ENCODE assay signal across 11 mouse cellular contexts in genomic region chr19:47152062-47152369, GRCm38 (mm10). TPM values are rescaled to one million over a fixed set of nuclear protein-coding genes. Genes with fewer than 3 reads are reported as not detected.
DNase-seq lines count a peak whose midpoint lies in the region; ATAC-seq and TF ChIP-seq lines count a peak whose summit lies in the region.
"Had no signal": no experiment of that assay in that cellular context is flagged by ENCODE, and none has a peak within 500 bp of the region (broad histone marks: within the 10 kb centered on the region; RNA-seq: fewer than 3 reads in every experiment).

No protein-coding gene starts in this region.

- peak overlapping the region; percentile 55 for H3K9ac ChIP-seq in forebrain, embryonic 11.5 days (ENCODE audit: low read length)
- H3K9ac ChIP-seq in intestine, embryonic 15.5 days, result no peak overlapping the region
- H3K9ac ChIP-seq in neural tube, embryonic 13.5 days, result peak overlapping the region; percentile 66; the same call in 1 of the 2 replicates

- H3K4me1 ChIP-seq in forebrain, embryonic 11.5 days (replicated peaks; ENCODE audit: control insufficient read depth, insufficient read depth, low read length), result peaks cover 2% of the 10 kb centered on the region; the same call in 1 of the 2 replicates
- no peaks in the 10 kb centered on the region for H3K4me1 ChIP-seq in intestine, embryonic 15.5 days (replicated peaks)
- H3K4me1 ChIP-seq in neural tube, embryonic 13.5 days (replicated peaks), result peaks cover 8% of the 10 kb centered on the region; the same call in 1 of the 2 replicates
- 0 out of 2 replicates have a peak, but pooled peaks cover 3% of the 10 kb centered on the region for H3K4me1 ChIP-seq in thymus, adult 2 months (replicated peaks; ENCODE audit: control insufficient read depth, insufficient read depth, low read length)

- H3K36me3 ChIP-seq in forebrain, embryonic 11.5 days (ENCODE audit: control insufficient read depth, insufficient read depth, low read length), result no peaks in the 10 kb centered on the region
- no peaks in the 10 kb centered on the region for H3K36me3 ChIP-seq in intestine, embryonic 15.5 days
- no peaks in the 10 kb centered on the region for H3K36me3 ChIP-seq in neural tube, embryonic 13.5 days
- no peaks in the 10 kb centered on the region for H3K36me3 ChIP-seq in thymus, adult 2 months (ENCODE audit: control insufficient read depth, insufficient read depth, low read length)

- no peak for ATAC-seq in forebrain, embryonic 11.5 days (replicated peaks; ENCODE audit: low FRiP score)
- no peak for ATAC-seq in intestine, embryonic 15.5 days
- ATAC-seq in neural tube, embryonic 13.5 days (ENCODE audit: low read depth), result peak; percentile 62; the same call in 1 of the 2 replicates

- TF ChIP-seq CTCF in layer of hippocampus, adult 2 months (conservative IDR thresholded peaks at IDR 0.05), result no peak; the same call in 1 of the 2 replicates
- TF ChIP-seq CTCF in thymus, adult 2 months (IDR thresholded peaks at IDR 0.05; ENCODE audit: borderline replicate concordance, control insufficient read depth, extremely low read depth, insufficient read depth, low read length, poor library complexity), result no peak

- H3K4me2 ChIP-seq in forebrain, embryonic 11.5 days (ENCODE audit: low read depth, low read length, severe bottlenecking), result peak overlapping the region; percentile 58
- peak overlapping the region; percentile 65 for H3K4me2 ChIP-seq in intestine, embryonic 15.5 days (replicated peaks)
- H3K4me2 ChIP-seq in neural tube, embryonic 13.5 days, result peak overlapping the region; percentile 60

- peak overlapping the region; percentile 46; the same call in 1 of the 2 replicates for H3K4me3 ChIP-seq in layer of hippocampus, adult 2 months
- H3K4me3 ChIP-seq in forebrain, embryonic 11.5 days (ENCODE audit: low read depth, low read length), result peak overlapping the region; percentile 21; the same call in 1 of the 2 replicates
- peak overlapping the region; percentile 28 for H3K4me3 ChIP-seq in intestine, embryonic 15.5 days (replicated peaks)
- peak overlapping the region; percentile 38 for H3K4me3 ChIP-seq in neural tube, embryonic 13.5 days
- H3K4me3 ChIP-seq in thymus, adult 2 months (ENCODE audit: control insufficient read depth, insufficient read depth, low read length), result no peak overlapping the region

- H3K9me3 ChIP-seq in forebrain, embryonic 11.5 days (ENCODE audit: control insufficient read depth, low read length), result no peaks in the 10 kb centered on the region
- no peaks in the 10 kb centered on the region for H3K9me3 ChIP-seq in intestine, embryonic 15.5 days
- no peaks in the 10 kb centered on the region for H3K9me3 ChIP-seq in neural tube, embryonic 13.5 days

- 62% methylated on average over 12 of the region's 12 CpGs for WGBS in forebrain, embryonic 11.5 days
- whole genome bisulfite sequencing in intestine, embryonic 15.5 days, result 71% methylated on average over 12 of the region's 12 CpGs
- 63% methylated on average over 12 of the region's 12 CpGs for WGBS in neural tube, embryonic 13.5 days
- 82% methylated on average over 12 of the region's 12 CpGs for WGBS in thymus, adult 2 months

- no peak for DNase-seq in layer of hippocampus, adult 2 months (ENCODE audit: low spot score in 2 of 2)
- no peak for DNase-seq in layer of hippocampus, postnatal 14 days (ENCODE audit: low spot score in 2 of 2)
- no peak for DNase-seq in forebrain, embryonic 11.5 days (ENCODE audit: low spot score)
- no peak for DNase-seq in left cerebral cortex, postnatal 25 days (ENCODE audit: low spot score in 2 of 2)
- DNase-seq in adrenal gland, postnatal 10 days, result no peak
- DNase-seq in thymus, adult 2 months, result no peak
- DNase-seq: spleen, adult 18-20 months had no signal

- H3K27ac ChIP-seq in layer of hippocampus, adult 2 months, result peak overlapping the region; percentile 46; the same call in 1 of the 2 replicates
- H3K27ac ChIP-seq in forebrain, embryonic 11.5 days (ENCODE audit: low read depth, low read length), result no peak overlapping the region
- H3K27ac ChIP-seq in intestine, embryonic 15.5 days, result no peak overlapping the region
- no peak overlapping the region for H3K27ac ChIP-seq in neural tube, embryonic 13.5 days (replicated peaks)
- H3K27ac ChIP-seq in thymus, adult 2 months (ENCODE audit: control insufficient read depth, insufficient read depth, low read length), result no peak overlapping the region

- H3K27me3 ChIP-seq in forebrain, embryonic 11.5 days (ENCODE audit: control insufficient read depth, insufficient read depth, low read length), result no peaks in the 10 kb centered on the region; the same call in 1 of the 2 replicates
- peaks cover 9% of the 10 kb centered on the region; the same call in 1 of the 2 replicates for H3K27me3 ChIP-seq in intestine, embryonic 15.5 days (replicated peaks)
- H3K27me3 ChIP-seq in neural tube, embryonic 13.5 days, result peaks cover 19% of the 10 kb centered on the region; the same call in 1 of the 2 replicates
- no peaks in the 10 kb centered on the region; the same call in 1 of the 2 replicates for H3K27me3 ChIP-seq in thymus, adult 2 months (ENCODE audit: control insufficient read depth, insufficient read depth, low read length)

- intact Hi-C loops in left cerebral cortex, postnatal 25 days (cut with DNase I), result no loop called here

- no peak for TF ChIP-seq POLR2A in thymus, adult 2 months (IDR thresholded peaks at IDR 0.05; ENCODE audit: control insufficient read depth, extremely low read depth, insufficient read depth, low read length, poor library complexity)

RNA-seq across cellular contexts. Expression of gene Calhm3, which starts 5.5 kb away (rescaled TPM):
- not detected for total RNA-seq in layer of hippocampus, adult 2 months (2021)
- not detected for total RNA-seq in layer of hippocampus, postnatal 14 days (2021)
- polyA plus RNA-seq in forebrain, embryonic 11.5 days (2014; fragmentation: Nextera tagmentation; extraction: Ambion mirVana), result not detected in 2 replicates
- polyA plus RNA-seq in intestine, embryonic 15.5 days (2015; fragmentation: Nextera tagmentation; extraction: Ambion mirVana), result 0.21 and 0.23 TPM in 2 replicates
- not detected in 2 replicates for polyA plus RNA-seq in neural tube, embryonic 13.5 days (2015; fragmentation: Nextera tagmentation; extraction: Ambion mirVana)
- not detected for total RNA-seq in left cerebral cortex, postnatal 25 days (2021)
- not detected for total RNA-seq in adrenal gland, postnatal 10 days (2021)
- polyA plus RNA-seq in thymus, adult 2 months (2012; rRNA removed), result 0.45 and 1.1 TPM in 2 replicates
- total RNA-seq: MEL had no signal
- polyA plus RNA-seq: large intestine, adult 2 months had no signal

RNA-seq across cellular contexts. Expression of gene Calhm1, which starts 8.0 kb away (rescaled TPM):
- not detected for total RNA-seq in layer of hippocampus, adult 2 months (2021)
- not detected for total RNA-seq in layer of hippocampus, postnatal 14 days (2021)
- not detected in 2 replicates for polyA plus RNA-seq in forebrain, embryonic 11.5 days (2014; fragmentation: Nextera tagmentation; extraction: Ambion mirVana)
- polyA plus RNA-seq in intestine, embryonic 15.5 days (2015; fragmentation: Nextera tagmentation; extraction: Ambion mirVana), result not detected in 2 replicates
- polyA plus RNA-seq in neural tube, embryonic 13.5 days (2015; fragmentation: Nextera tagmentation; extraction: Ambion mirVana), result not detected in 2 replicates
- not detected for total RNA-seq in left cerebral cortex, postnatal 25 days (2021)
- not detected for total RNA-seq in adrenal gland, postnatal 10 days (2021)
- 0.13 TPM in 1 of 2 replicates, not detected in the other for polyA plus RNA-seq in thymus, adult 2 months (2012; rRNA removed)
- total RNA-seq: MEL had no signal
- polyA plus RNA-seq: large intestine, adult 2 months had no signal

RNA-seq across cellular contexts. Expression of gene Calhm2, which starts 13.9 kb away (rescaled TPM):
- 1 to 10 TPM; 4.1 to 5.5 TPM for total RNA-seq in layer of hippocampus, adult 2 months (2021)
- 1 to 10 TPM; 3.6 to 3.9 TPM for total RNA-seq in layer of hippocampus, postnatal 14 days (2021)
- polyA plus RNA-seq in forebrain, embryonic 11.5 days (2014; fragmentation: Nextera tagmentation; extraction: Ambion mirVana), result 0.71 and 0.95 TPM in 2 replicates
- polyA plus RNA-seq in intestine, embryonic 15.5 days (2015; fragmentation: Nextera tagmentation; extraction: Ambion mirVana), result 5.8 and 6.1 TPM in 2 replicates
- 1.6 and 1.9 TPM in 2 replicates for polyA plus RNA-seq in neural tube, embryonic 13.5 days (2015; fragmentation: Nextera tagmentation; extraction: Ambion mirVana)
- 1 to 10 TPM; 5.3 to 8.4 TPM for total RNA-seq in left cerebral cortex, postnatal 25 days (2021)
- total RNA-seq in adrenal gland, postnatal 10 days (2021), result 1 to 10 TPM; 3.5 to 4.9 TPM
- polyA plus RNA-seq in thymus, adult 2 months (2012; rRNA removed), result 16.3 and 17.2 TPM in 2 replicates

RNA-seq across cellular contexts. Expression of gene Neurl1a, which starts 26.6 kb away (rescaled TPM):
- 100 to 1,000 TPM; 180 to 194 TPM for total RNA-seq in layer of hippocampus, adult 2 months (2021)
- 100 to 1,000 TPM; 161 to 164 TPM for total RNA-seq in layer of hippocampus, postnatal 14 days (2021)
- polyA plus RNA-seq in forebrain, embryonic 11.5 days (2014; fragmentation: Nextera tagmentation; extraction: Ambion mirVana), result 3.7 and 4.5 TPM in 2 replicates
- 5.4 and 6.3 TPM in 2 replicates for polyA plus RNA-seq in intestine, embryonic 15.5 days (2015; fragmentation: Nextera tagmentation; extraction: Ambion mirVana)
- 6.1 and 7.6 TPM in 2 replicates for polyA plus RNA-seq in neural tube, embryonic 13.5 days (2015; fragmentation: Nextera tagmentation; extraction: Ambion mirVana)
- 100 to 1,000 TPM; 188 to 191 TPM for total RNA-seq in left cerebral cortex, postnatal 25 days (2021)
- 10 to 100 TPM; 13.6 to 19.4 TPM for total RNA-seq in adrenal gland, postnatal 10 days (2021)
- polyA plus RNA-seq in thymus, adult 2 months (2012; rRNA removed), result 1.6 and 2.0 TPM in 2 replicates
- total RNA-seq: MEL had no signal
